Mouse (Mus musculus) olfactory bulb, adult 2 months (tissue): ENCODE data around the gene Prss54.

ENCODE experiments used
- CTCF ChIP-seq: fragments of 200-500 bp; IDR thresholded peaks from 2 replicates; pipeline ENCODE4 v1.5.1; 2012; ENCODE audit warnings: low read depth, mild to moderate bottlenecking, low read length, moderate library complexity; ENCODE audit not compliant: insufficient read depth
- POLR2A ChIP-seq: fragments of 200-500 bp; IDR thresholded peaks from 2 replicates; pipeline ENCODE4 v1.6.1; 2012; ENCODE audit warnings: mild to moderate bottlenecking, low read depth, low read length, moderate library complexity; ENCODE audit not compliant: insufficient read depth

GRCm38 (mm10) chr8:95609406-95609805 lies 33.3 kb upstream of the Prss54 start:
- TF ChIP-seq CTCF (no peak), POLR2A (no peak)
